Mouse (Mus musculus) heart, adult 9 months (tissue): ENCODE data around the gene Svs5.

Experiments
- DNase-seq, 2 experiments: peaks; one replicate each; pipeline ENCODE4 v3.0.0; 2022; ENCODE audit warnings: low spot score in 2 of 2

Gene Svs5

DNA sequence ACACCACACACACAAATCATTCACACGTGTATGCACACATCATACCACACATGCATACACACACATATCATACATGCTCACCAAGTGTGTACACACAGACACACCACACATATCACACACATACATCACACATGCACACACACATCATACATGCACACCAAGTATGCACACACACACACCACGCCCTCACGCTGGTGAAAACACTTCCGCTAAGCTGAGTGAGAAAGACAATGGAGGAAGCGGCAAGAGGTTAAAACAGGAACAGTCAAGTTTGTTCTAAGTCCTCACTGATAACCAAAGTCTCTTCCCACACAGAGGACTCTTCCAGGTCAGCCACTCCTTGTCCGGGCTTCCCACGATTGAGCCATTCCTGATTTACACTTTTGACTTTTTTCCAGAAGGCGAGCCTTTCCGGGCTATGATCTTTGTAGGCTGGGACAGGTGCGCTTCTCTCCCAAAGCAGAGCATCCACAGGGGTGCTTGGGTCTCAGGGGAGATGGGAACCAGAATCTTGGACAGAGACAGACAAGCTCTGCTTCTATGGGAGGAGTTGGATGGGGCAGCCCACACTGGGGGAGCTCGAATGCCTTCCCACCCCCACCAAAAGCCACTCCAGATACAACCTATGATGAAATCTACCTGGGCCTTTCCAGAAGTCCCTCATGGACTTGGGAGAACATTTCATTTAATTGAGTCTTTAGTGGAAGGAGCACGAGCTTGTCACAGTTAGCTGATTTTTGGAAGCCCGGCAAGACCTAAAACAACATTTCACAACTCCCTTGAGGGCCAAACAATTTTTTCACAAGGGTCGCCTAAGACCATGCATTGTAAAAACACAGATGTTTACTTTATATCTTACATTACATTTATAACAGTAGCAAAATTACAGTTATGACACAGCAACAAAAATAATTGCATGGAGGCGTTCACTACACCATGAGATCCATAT is 45.2 kb downstream of the Svs5 start:
- DNase-seq, result no peak

DNA sequence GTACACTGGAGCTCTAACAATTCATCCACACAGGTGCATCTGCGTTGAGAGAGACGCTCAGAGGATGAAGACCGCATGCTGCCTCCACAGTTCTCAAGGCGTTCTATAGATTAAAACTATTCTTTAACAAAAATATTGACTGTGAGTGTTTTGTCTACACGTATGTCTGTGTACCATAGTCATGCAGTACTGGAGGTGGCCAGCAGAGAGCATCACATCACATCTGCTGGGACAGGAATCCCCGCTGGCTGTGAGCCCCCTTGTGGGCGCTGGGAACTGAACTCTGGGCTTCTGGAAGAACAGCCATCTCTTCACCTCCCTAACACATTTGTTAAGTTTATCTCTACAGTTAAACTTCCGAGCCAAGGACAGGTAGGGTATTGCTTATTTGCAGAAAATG is 49.2 kb downstream of the Svs5 start:
- DNase-seq, result no peak

DNA sequence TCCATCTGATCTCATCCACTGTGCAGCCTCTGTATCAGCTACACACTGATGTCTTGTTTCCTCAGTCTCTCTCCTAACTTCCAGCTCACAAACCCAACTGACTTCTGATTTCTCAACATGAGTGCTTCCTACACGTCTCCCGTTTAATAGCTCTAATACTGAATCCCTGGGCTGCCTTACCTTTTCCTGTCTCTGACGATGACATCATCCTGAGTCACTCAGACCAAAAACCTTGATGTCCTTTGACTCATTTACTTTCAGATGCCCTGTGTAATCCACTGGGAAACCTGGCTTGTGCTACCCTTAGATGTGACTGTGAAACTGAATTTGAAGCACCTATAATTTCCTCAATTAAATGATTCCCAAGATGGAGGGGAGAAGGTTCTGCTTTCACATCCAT is 50.4 kb downstream of the Svs5 start:
- DNase-seq, result no peak
